Mouse (Mus musculus) thymus, adult 2 months (tissue): ENCODE measurements around the gene Ankra2.

ENCODE experiments used
- CTCF ChIP-seq: fragments of 200-500 bp; IDR thresholded peaks from 2 replicates; pipeline ENCODE4 v1.5.1; 2012; ENCODE audit warnings: mild to moderate bottlenecking, control low read depth, low read length, moderate library complexity, borderline replicate concordance; ENCODE audit not compliant: control insufficient read depth, poor library complexity, insufficient read depth; ENCODE audit errors: extremely low read depth
- POLR2A ChIP-seq: fragments of 200-500 bp; IDR thresholded peaks from 2 replicates; pipeline ENCODE4 v1.6.1; 2012; ENCODE audit warnings: mild to moderate bottlenecking, low read length, control low read depth, moderate library complexity; ENCODE audit not compliant: control insufficient read depth, poor library complexity, insufficient read depth; ENCODE audit errors: extremely low read depth

- TF ChIP-seq POLR2A (no peak), CTCF (no peak)
Observed at GRCm38 (mm10) chr13:98308004-98308403, 45.1 kb downstream of the Ankra2 start.
